Mouse (Mus musculus) kidney, embryonic 16.5 days (tissue): ENCODE measurements around the gene Pigl. TPM values are rescaled to one million over a fixed set of nuclear protein-coding genes. Genes with fewer than 3 reads are reported as not detected.

Experiments used
- ATAC-seq: fragments of 200-750 bp; cut with Nextera tagmentation; 2 replicates; pipeline ENCODE4 v1.8.0; 2017; ENCODE audit warnings: moderate TSS enrichment; ENCODE audit not compliant: low FRiP score, low TSS enrichment
- H3K27ac ChIP-seq: fragments of 300-500 bp; sonication (generic); 2 replicates; pipeline ENCODE4 v1.5.1; 2014; ENCODE audit warnings: low read length
- H3K27me3 ChIP-seq: fragments of 300-500 bp; sonication (generic); 2 replicates; pipeline ENCODE4 v1.6.1; 2014; ENCODE audit warnings: low read length, control low read depth, mixed read lengths; ENCODE audit not compliant: insufficient read depth
- H3K36me3 ChIP-seq: fragments of 300-500 bp; sonication (generic); 2 replicates; pipeline ENCODE4 v1.6.1; 2014; ENCODE audit warnings: low read length, control low read depth, mixed read lengths; ENCODE audit not compliant: insufficient read depth
- H3K4me1 ChIP-seq: fragments of 300-500 bp; sonication (generic); 2 replicates; pipeline ENCODE4 v1.6.1; 2014; ENCODE audit warnings: low read length, control low read depth, mixed read lengths; ENCODE audit not compliant: insufficient read depth
- H3K4me2 ChIP-seq: fragments of 300-500 bp; sonication (generic); replicated peaks from 2 replicates; pipeline ENCODE4 v1.6.1; 2014; ENCODE audit warnings: low read depth, low read length
- H3K4me3 ChIP-seq: fragments of 300-500 bp; sonication (generic); 2 replicates; pipeline ENCODE4 v1.5.1; 2014; ENCODE audit warnings: mild to moderate bottlenecking, low read length
- H3K9ac ChIP-seq: fragments of 300-500 bp; sonication (generic); replicated peaks from 2 replicates; pipeline ENCODE4 v1.6.1; 2014; ENCODE audit warnings: low read length
- H3K9me3 ChIP-seq: fragments of 300-500 bp; sonication (generic); 2 replicates; pipeline ENCODE4 v1.6.1; 2016; ENCODE audit warnings: low read length, control low read depth
- WGBS: fragments of 180-500 bp; shearing (Covaris S2); extraction: QIAGEN DNeasy Blood & Tissue Kit; methylation state at CpG from one replicate; pipeline ENCODE4 v1.1.7; 2014; 5-methylcytosine and 5-hydroxymethylcytosine counted together
- polyA plus RNA-seq: library from polyadenylated mRNA; unstranded; fragments of >200 nt; fragmentation: Nextera tagmentation; extraction: Ambion mirVana; gene quantifications from 2 replicates; pipeline ENCODE4 v1.2.1, GENCODE M21; 2015

The Pigl gene
- 10.9 and 13.1 TPM in 2 replicates for polyA plus RNA-seq

- no peaks in the 10 kb centered on the region for H3K27me3 ChIP-seq
- H3K4me2 ChIP-seq: peak within 1 kb of the TSS; percentile 81
- H3K9ac ChIP-seq: peak within 1 kb of the TSS; percentile 99
- H3K4me3 ChIP-seq: peak within 1 kb of the TSS; percentile 68
- peak within 1 kb of the TSS; percentile 98 for H3K27ac ChIP-seq
- WGBS: under 1% methylated on average over 33 of the region's 33 CpGs
- peak; percentile 72 for ATAC-seq
- H3K4me1 ChIP-seq: peaks cover 9% of the 10 kb centered on the region
- no peaks in the 10 kb centered on the region for H3K9me3 ChIP-seq
- no peaks in the 10 kb centered on the region for H3K36me3 ChIP-seq
Observed at GRCm38 (mm10) chr11:62458276-62458724, at the start of gene Pigl, which contains the start of gene Ncor1. TSS of gene Pigl (plus strand) at chr11:62458460. TSS of gene Ncor1 (minus strand) at chr11:62458541.

GRCm38 (mm10) chr11:62408848-62409247 lies 49.4 kb upstream of the Pigl start:
- Histone ChIP-seq H3K36me3 (peaks cover 16% of the 10 kb centered on the region), H3K9ac (no peak overlapping the region), H3K4me3 (no peak overlapping the region), H3K27ac (no peak overlapping the region), H3K4me2 (no peak overlapping the region), H3K9me3 (no peaks in the 10 kb centered on the region), H3K4me1 (no peaks in the 10 kb centered on the region), H3K27me3 (no peaks in the 10 kb centered on the region)
- ATAC-seq: no peak
- WGBS: 97% methylated on average over 2 of the region's 2 CpGs

- Histone ChIP-seq H3K4me1 (no peaks in the 10 kb centered on the region), H3K27ac (no peak overlapping the region), H3K4me3 (no peak overlapping the region), H3K9me3 (no peaks in the 10 kb centered on the region), H3K9ac (no peak overlapping the region), H3K36me3 (peaks cover 22% of the 10 kb centered on the region), H3K4me2 (no peak overlapping the region), H3K27me3 (no peaks in the 10 kb centered on the region)
- ATAC-seq: no peak
- WGBS: 93% methylated on average over 1 of the region's 1 CpGs
Observed at GRCm38 (mm10) chr11:62409611-62410010, 48.6 kb upstream of the Pigl start.

- H3K36me3 ChIP-seq: peaks cover 35% of the 10 kb centered on the region
- ATAC-seq: no peak
- no peak overlapping the region for H3K4me2 ChIP-seq
- WGBS: 89% methylated on average over 4 of the region's 4 CpGs
- H3K9ac ChIP-seq: no peak overlapping the region
- no peak overlapping the region for H3K27ac ChIP-seq
- no peak overlapping the region for H3K4me3 ChIP-seq
- no peaks in the 10 kb centered on the region for H3K9me3 ChIP-seq
- no peaks in the 10 kb centered on the region for H3K4me1 ChIP-seq
- no peaks in the 10 kb centered on the region for H3K27me3 ChIP-seq
Observed at GRCm38 (mm10) chr11:62415026-62415425, 43.2 kb upstream of the Pigl start.

GRCm38 (mm10) chr11:62424525-62424924 lies 33.7 kb upstream of the Pigl start:
- no peak overlapping the region for H3K27ac ChIP-seq
- no peak overlapping the region for H3K4me2 ChIP-seq
- no peak overlapping the region for H3K4me3 ChIP-seq
- no peak overlapping the region for H3K9ac ChIP-seq
- H3K4me1 ChIP-seq: no peaks in the 10 kb centered on the region
- H3K9me3 ChIP-seq: no peaks in the 10 kb centered on the region
- 76% methylated on average over 2 of the region's 2 CpGs for WGBS
- no peak for ATAC-seq
- H3K36me3 ChIP-seq: peaks cover 20% of the 10 kb centered on the region
- H3K27me3 ChIP-seq: no peaks in the 10 kb centered on the region

GRCm38 (mm10) chr11:62426266-62426665 lies 32.0 kb upstream of the Pigl start:
- ATAC-seq: no peak
- Histone ChIP-seq H3K36me3 (peaks cover 22% of the 10 kb centered on the region), H3K27ac (no peak overlapping the region), H3K9ac (no peak overlapping the region), H3K9me3 (no peaks in the 10 kb centered on the region), H3K4me1 (no peaks in the 10 kb centered on the region), H3K4me2 (no peak overlapping the region), H3K4me3 (no peak overlapping the region), H3K27me3 (no peaks in the 10 kb centered on the region)
- WGBS: 76% methylated on average over 5 of the region's 5 CpGs

- no peak overlapping the region for H3K4me2 ChIP-seq
- ATAC-seq: no peak
- H3K27ac ChIP-seq: no peak overlapping the region
- no peak overlapping the region for H3K9ac ChIP-seq
- peaks cover 22% of the 10 kb centered on the region for H3K36me3 ChIP-seq
- H3K27me3 ChIP-seq: no peaks in the 10 kb centered on the region
- H3K4me3 ChIP-seq: no peak overlapping the region
- H3K9me3 ChIP-seq: no peaks in the 10 kb centered on the region
- H3K4me1 ChIP-seq: no peaks in the 10 kb centered on the region
- WGBS: 89% methylated on average over 2 of the region's 3 CpGs
Observed at GRCm38 (mm10) chr11:62427105-62427504, 31.2 kb upstream of the Pigl start.

GRCm38 (mm10) chr11:62432211-62432610 lies 26.0 kb upstream of the Pigl start:
- Histone ChIP-seq H3K36me3 (peaks cover 30% of the 10 kb centered on the region), H3K9me3 (no peaks in the 10 kb centered on the region), H3K27ac (no peak overlapping the region), H3K4me1 (no peaks in the 10 kb centered on the region), H3K27me3 (no peaks in the 10 kb centered on the region), H3K9ac (no peak overlapping the region), H3K4me2 (no peak overlapping the region), H3K4me3 (no peak overlapping the region)
- ATAC-seq: no peak
- WGBS: 67% methylated on average over 2 of the region's 2 CpGs

- Histone ChIP-seq H3K9me3 (no peaks in the 10 kb centered on the region), H3K27ac (no peak overlapping the region), H3K4me1 (0 out of 2 replicates have a peak, but pooled peaks cover 3% of the 10 kb centered on the region), H3K27me3 (no peaks in the 10 kb centered on the region), H3K9ac (no peak overlapping the region), H3K4me3 (no peak overlapping the region), H3K4me2 (no peak overlapping the region), H3K36me3 (peaks cover 17% of the 10 kb centered on the region; the same call in 1 of the 2 replicates)
- no peak for ATAC-seq
- WGBS: 95% methylated on average over 9 of the region's 9 CpGs
Observed at GRCm38 (mm10) chr11:62440670-62441315, 17.5 kb upstream of the Pigl start.

GRCm38 (mm10) chr11:62445799-62446198 lies 12.5 kb upstream of the Pigl start:
- Histone ChIP-seq H3K9me3 (no peaks in the 10 kb centered on the region), H3K27me3 (no peaks in the 10 kb centered on the region), H3K4me3 (no peak overlapping the region), H3K9ac (no peak overlapping the region), H3K4me2 (no peak overlapping the region), H3K4me1 (0 out of 2 replicates have a peak, but pooled peaks cover 3% of the 10 kb centered on the region), H3K36me3 (peaks cover 18% of the 10 kb centered on the region; the same call in 1 of the 2 replicates), H3K27ac (no peak overlapping the region)
- 98% methylated on average over 3 of the region's 3 CpGs for WGBS
- ATAC-seq: no peak
